Mouse (Mus musculus) lung, embryonic 14.5 days (tissue): ENCODE measurements around the gene Ncf1. TPM values are rescaled to one million over a fixed set of nuclear protein-coding genes. Genes with fewer than 3 reads are reported as not detected.

ENCODE experiments used
- ATAC-seq: fragments of 200-750 bp; cut with Nextera tagmentation; 2 replicates; pipeline ENCODE4 v1.8.0; 2017; ENCODE audit warnings: mild to moderate bottlenecking, moderate TSS enrichment, moderate library complexity; ENCODE audit not compliant: insufficient read depth
- DNase-seq: peaks from one replicate; pipeline ENCODE4 v3.0.0-alpha.2; 2015
- H3K27ac ChIP-seq: fragments of 300-500 bp; sonication (generic); 2 replicates; pipeline ENCODE4 v1.5.1; 2014; ENCODE audit warnings: low read depth, mild to moderate bottlenecking, moderate library complexity
- H3K27me3 ChIP-seq: fragments of 300-500 bp; sonication (generic); 2 replicates; pipeline ENCODE4 v1.6.1; 2014; ENCODE audit warnings: low read length, control low read depth; ENCODE audit not compliant: insufficient read depth
- H3K36me3 ChIP-seq: fragments of 300-500 bp; sonication (generic); 2 replicates; pipeline ENCODE4 v1.6.1; 2014; ENCODE audit warnings: control low read depth; ENCODE audit not compliant: insufficient read depth
- H3K4me1 ChIP-seq: fragments of 300-500 bp; sonication (generic); 2 replicates; pipeline ENCODE4 v1.6.1; 2014; ENCODE audit warnings: antibody characterized with exemption, control low read depth; ENCODE audit not compliant: insufficient read depth
- H3K4me2 ChIP-seq: fragments of 300-500 bp; sonication (generic); 2 replicates; pipeline ENCODE4 v1.6.1; 2014; ENCODE audit warnings: mild to moderate bottlenecking
- H3K4me3 ChIP-seq: fragments of 300-500 bp; sonication (generic); 2 replicates; pipeline ENCODE4 v1.5.1; 2014; ENCODE audit warnings: low read depth, low read length
- H3K9ac ChIP-seq: fragments of 300-500 bp; sonication (generic); 2 replicates; pipeline ENCODE4 v1.6.1; 2014
- H3K9me3 ChIP-seq: fragments of 300-500 bp; sonication (generic); 2 replicates; pipeline ENCODE4 v1.6.1; 2016; ENCODE audit warnings: low read depth, low read length, control low read depth
- CTCF ChIP-seq: IDR thresholded peaks from 2 replicates; pipeline ENCODE4 v1.5.1; 2016; ENCODE audit warnings: antibody characterized with exemption, low read depth
- WGBS: fragments of 180-500 bp; shearing (Covaris S2); extraction: QIAGEN DNeasy Blood & Tissue Kit; methylation state at CpG from one replicate; pipeline ENCODE4 v1.1.7; 2014; 5-methylcytosine and 5-hydroxymethylcytosine counted together
- polyA plus RNA-seq: library from polyadenylated mRNA; unstranded; fragments of >200 nt; fragmentation: Nextera tagmentation; extraction: Ambion mirVana; gene quantifications from 2 replicates; pipeline ENCODE4 v1.2.1, GENCODE M21; 2014

Ncf1 gene
- polyA plus RNA-seq, 1 experiment from 2014 or later = 4.8 TPM

DNA sequence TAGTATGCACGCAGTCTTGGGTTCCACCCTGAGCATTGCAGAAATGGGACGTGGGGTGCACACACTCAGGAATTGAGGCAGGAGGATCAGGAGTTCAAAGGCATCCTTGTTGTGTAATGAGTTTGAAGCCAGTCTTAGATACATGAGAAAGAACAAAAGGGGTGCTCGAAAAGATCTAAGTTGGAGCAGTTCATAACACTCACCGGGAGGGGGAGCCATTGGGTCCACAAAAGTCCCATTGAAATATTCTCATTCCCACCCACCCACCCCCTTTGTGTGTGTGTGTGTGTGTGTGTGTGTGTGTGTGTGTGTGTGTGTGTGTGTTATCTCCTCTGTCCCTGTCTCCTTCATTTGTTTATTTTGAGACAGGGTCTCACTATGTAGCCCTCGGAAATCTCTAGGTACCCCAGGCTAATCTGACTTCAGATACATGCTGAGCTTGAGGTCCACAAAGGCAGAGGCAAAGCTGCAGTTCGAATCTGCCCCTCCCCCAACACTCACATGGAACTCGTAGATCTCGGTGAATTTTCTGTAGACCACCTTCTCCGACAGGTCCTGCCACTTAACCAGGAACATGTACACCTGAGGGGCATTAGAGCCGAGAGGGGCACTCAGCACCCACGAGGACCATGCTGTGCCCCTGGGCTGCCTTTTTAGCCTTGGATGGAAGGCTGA is 1.7 kb downstream of the Ncf1 start:
- H3K9me3 ChIP-seq = no peaks in the 10 kb centered on the region
- no peak overlapping the region for H3K4me3 ChIP-seq
- H3K36me3 ChIP-seq = no peaks in the 10 kb centered on the region
- peak overlapping the region; percentile 8; the same call in 1 of the 2 replicates for H3K9ac ChIP-seq
- 32% methylated on average over 11 of the region's 11 CpGs for WGBS
- H3K27me3 ChIP-seq = no peaks in the 10 kb centered on the region
- H3K27ac ChIP-seq = 0 out of 2 replicates have a peak overlapping the region, but pooled peaks have one; percentile 24
- TF ChIP-seq CTCF = peak; percentile 50
- ATAC-seq = no peak
- DNase-seq = peak; percentile 71
- H3K4me1 ChIP-seq = no peaks in the 10 kb centered on the region
- peak overlapping the region; percentile 18; the same call in 1 of the 2 replicates for H3K4me2 ChIP-seq

DNA sequence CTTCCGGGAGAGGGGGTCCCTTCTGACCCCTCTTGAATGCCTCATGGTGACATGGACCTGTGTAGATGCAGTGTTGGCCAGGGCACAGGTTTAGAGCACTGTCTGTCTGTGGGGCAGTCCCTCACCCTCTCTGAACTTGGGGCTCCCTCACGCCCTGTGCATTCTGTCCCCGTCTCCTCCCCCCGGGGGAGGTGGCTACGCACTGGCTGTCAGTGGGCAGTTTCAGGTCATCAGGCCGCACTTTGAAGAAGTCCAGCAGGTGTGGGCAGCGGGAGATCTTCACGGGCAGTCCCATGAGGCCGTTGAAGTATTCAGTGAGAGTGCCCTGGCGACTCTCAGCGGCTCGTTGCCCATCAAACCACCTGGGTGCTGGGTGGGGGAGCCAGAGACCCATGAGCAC is 2.5 kb downstream of the Ncf1 start:
- 34% methylated on average over 12 of the region's 12 CpGs for WGBS
- ATAC-seq (no peak), DNase-seq (no peak)
- H3K4me1 ChIP-seq = peaks cover 3% of the 10 kb centered on the region; the same call in 1 of the 2 replicates
- no peaks in the 10 kb centered on the region for H3K36me3 ChIP-seq
- no peak overlapping the region for H3K27ac ChIP-seq
- H3K4me2 ChIP-seq = no peak overlapping the region
- TF ChIP-seq CTCF = no peak
- no peak overlapping the region for H3K9ac ChIP-seq
- H3K4me3 ChIP-seq = no peak overlapping the region
- no peaks in the 10 kb centered on the region for H3K9me3 ChIP-seq
- H3K27me3 ChIP-seq = peaks cover 7% of the 10 kb centered on the region; the same call in 1 of the 2 replicates

DNA sequence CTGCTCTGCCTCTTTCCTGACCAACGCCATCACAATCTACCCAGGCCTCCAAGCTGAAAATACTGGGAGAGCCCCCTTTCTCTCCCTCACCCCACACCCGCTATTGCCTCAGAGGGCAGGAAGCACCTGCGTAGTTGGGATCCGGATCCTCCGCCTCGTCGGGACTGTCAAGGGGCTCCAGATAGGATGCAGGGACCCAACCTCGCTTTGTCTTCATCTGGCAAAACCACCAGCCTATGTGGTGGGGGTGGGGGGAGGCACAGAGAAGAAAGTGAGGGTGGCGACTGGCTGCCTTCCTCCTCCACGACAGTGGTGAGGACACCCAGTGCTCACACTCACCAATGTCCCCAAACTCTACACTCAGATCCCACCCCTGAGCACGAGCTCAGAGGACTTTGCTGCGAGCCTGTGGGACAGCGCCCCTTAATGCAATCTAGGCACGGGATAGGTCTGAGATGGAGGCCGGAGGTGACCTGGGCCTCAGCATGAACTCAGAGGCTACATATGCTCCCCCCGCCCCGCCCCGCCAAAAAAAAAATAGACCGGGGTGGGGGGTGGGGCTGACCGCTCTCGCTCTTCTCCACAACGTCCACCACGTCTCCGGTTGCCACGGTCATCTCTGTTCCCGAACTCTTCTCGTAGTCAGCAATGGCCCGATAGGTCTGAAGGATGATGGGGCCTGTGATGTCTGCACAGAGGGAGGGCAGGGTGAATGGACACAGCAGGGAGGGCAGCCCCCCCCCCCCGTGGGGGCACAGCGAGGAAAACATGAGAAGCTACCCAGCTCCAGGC is 4.1 kb downstream of the Ncf1 start:
- Histone ChIP-seq H3K36me3 (no peaks in the 10 kb centered on the region), H3K9ac (no peak overlapping the region), H3K4me2 (no peak overlapping the region), H3K4me1 (peaks cover 3% of the 10 kb centered on the region; the same call in 1 of the 2 replicates), H3K27ac (no peak overlapping the region), H3K9me3 (no peaks in the 10 kb centered on the region), H3K4me3 (no peak overlapping the region), H3K27me3 (peaks cover 8% of the 10 kb centered on the region; the same call in 1 of the 2 replicates)
- ATAC-seq (no peak), DNase-seq (no peak)
- TF ChIP-seq CTCF = no peak
- 71% methylated on average over 30 of the region's 30 CpGs for WGBS

DNA sequence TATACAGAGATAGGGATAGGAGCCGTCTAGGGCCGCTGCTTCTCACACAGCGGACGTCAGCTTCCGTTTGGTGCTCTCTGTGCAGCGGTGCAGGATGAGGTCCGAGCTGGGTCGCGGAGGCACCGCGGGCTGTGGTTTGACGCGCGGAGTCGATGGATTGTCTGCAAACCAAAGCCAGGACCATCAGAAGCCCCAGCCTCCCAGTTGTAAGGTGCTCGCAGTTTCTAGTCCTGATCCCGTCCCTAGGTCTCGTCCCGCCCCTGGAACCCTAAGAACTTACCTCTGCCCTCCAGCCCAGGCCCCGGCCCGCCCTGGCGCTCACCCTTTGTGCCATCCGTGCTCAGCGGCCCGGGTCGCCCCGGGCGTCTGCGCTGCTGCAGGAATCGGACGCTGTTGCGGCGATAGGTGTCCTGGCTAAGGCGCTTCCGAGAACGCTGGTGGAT is 7.7 kb downstream of the Ncf1 start:
- Histone ChIP-seq H3K9me3 (no peaks in the 10 kb centered on the region), H3K4me1 (peaks cover 3% of the 10 kb centered on the region; the same call in 1 of the 2 replicates), H3K4me2 (peak overlapping the region; percentile 71), H3K27ac (no peak overlapping the region), H3K27me3 (peaks cover 8% of the 10 kb centered on the region; the same call in 1 of the 2 replicates), H3K9ac (peak overlapping the region; percentile 47), H3K36me3 (peaks cover 2% of the 10 kb centered on the region; the same call in 1 of the 2 replicates), H3K4me3 (peak overlapping the region; percentile 25)
- ATAC-seq = peak; percentile 26; the same call in 1 of the 2 replicates
- TF ChIP-seq CTCF = no peak
- WGBS = 2% methylated on average over 36 of the region's 36 CpGs
- no peak for DNase-seq

DNA sequence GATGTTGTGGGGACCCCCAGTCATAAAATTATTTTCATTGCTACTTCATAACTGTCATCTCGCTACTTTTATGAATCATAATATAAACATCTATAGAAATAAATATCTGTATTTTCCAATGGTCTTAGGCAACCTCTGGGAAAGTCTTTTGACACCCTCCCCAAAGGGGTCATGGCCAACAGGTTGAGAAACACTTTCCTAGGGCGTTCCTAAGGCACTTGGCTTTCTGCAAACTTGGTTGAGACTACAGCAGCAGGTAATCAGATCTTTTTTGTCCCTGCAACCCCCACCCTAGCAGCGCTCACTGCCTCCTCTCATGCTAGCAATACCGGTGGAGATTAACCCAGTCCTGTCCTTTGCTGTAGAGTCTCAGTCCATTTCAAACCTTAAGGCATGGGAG is 8.1 kb downstream of the Ncf1 start:
- no peaks in the 10 kb centered on the region for H3K9me3 ChIP-seq
- no peak overlapping the region for H3K27ac ChIP-seq
- H3K4me3 ChIP-seq = peak overlapping the region; percentile 25; the same call in 1 of the 2 replicates
- no peak for DNase-seq
- H3K27me3 ChIP-seq = peaks cover 8% of the 10 kb centered on the region; the same call in 1 of the 2 replicates
- no peak for TF ChIP-seq CTCF
- H3K4me2 ChIP-seq = peak overlapping the region; percentile 71
- peaks cover 5% of the 10 kb centered on the region for H3K36me3 ChIP-seq
- 29% methylated on average over 4 of the region's 4 CpGs for WGBS
- H3K9ac ChIP-seq = peak overlapping the region; percentile 47; the same call in 1 of the 2 replicates
- ATAC-seq = no peak
- peaks cover 3% of the 10 kb centered on the region; the same call in 1 of the 2 replicates for H3K4me1 ChIP-seq

DNA sequence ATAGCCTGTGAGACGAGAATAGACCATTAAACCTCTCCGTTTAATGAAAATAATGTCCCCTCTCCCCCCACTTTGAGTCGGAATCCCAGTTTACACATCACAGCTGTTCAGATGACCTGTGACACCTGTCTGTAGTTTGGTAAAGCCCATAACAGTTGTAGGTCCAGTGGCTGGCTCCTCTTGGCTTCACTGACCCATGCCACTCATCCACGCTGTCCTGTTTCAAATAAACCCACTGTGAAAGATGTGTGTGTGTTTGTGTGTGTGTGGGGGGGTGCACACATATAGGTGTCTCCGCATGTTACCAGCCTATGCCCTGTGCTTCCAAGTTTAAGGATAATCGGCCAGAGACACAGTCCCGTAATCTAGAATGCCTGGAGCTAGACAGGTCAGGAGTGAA is 11.5 kb downstream of the Ncf1 start:
- ATAC-seq = no peak
- Histone ChIP-seq H3K9ac (no peak overlapping the region), H3K27ac (no peak overlapping the region), H3K36me3 (peaks cover 5% of the 10 kb centered on the region), H3K4me1 (peaks cover 3% of the 10 kb centered on the region; the same call in 1 of the 2 replicates), H3K9me3 (no peaks in the 10 kb centered on the region), H3K27me3 (peaks cover 8% of the 10 kb centered on the region; the same call in 1 of the 2 replicates), H3K4me2 (no peak overlapping the region), H3K4me3 (no peak overlapping the region)
- DNase-seq = no peak
- no peak for TF ChIP-seq CTCF
- 80% methylated on average over 7 of the region's 7 CpGs for WGBS
